Mouse (Mus musculus) spleen, adult 2 months (tissue): ENCODE data around the gene Hk2.

Source experiments
- CTCF ChIP-seq: fragments of 200-500 bp; IDR thresholded peaks from 2 replicates; pipeline ENCODE4 v1.5.1; 2011; ENCODE audit warnings: mild to moderate bottlenecking, inconsistent platforms; ENCODE audit not compliant: insufficient read depth, insufficient read length, insufficient replicate concordance; ENCODE audit errors: extremely low read depth
- POLR2A ChIP-seq: fragments of 200-500 bp; IDR thresholded peaks from 2 replicates; pipeline ENCODE4 v1.6.1; 2011; ENCODE audit warnings: low read depth, low read length, inconsistent platforms

DNA sequence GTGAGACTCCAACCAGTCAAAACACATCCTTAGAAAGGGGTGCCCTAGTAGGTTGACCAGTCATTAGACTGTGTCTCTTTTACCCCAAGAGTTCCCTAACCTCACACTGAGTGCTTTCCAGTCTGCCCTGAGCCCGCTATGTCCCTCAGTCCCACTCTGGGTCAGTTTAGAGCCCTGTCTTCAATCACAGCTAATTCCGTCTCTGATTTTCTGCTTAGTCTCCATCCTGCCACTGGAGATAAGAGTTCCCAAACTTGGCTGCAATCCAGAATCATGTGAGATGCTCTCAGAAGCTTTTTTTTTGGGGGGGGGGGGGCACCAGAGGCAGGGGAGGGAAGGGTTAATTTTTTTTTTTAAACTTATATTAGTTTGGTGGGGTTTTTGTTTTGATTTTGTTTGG, 11.5 kb downstream of the Hk2 start:
- TF ChIP-seq CTCF (no peak), POLR2A (no peak)
